25 mouse cellular contexts compared by ENCODE assay signal in genomic region chr5:122541871-122542270, GRCm38 (mm10).
"Had no signal": no experiment of that assay in that cellular context is flagged by ENCODE, and none has a peak within 500 bp of the region (broad histone marks: within the 10 kb centered on the region; RNA-seq: fewer than 3 reads in every experiment).

No protein-coding gene starts in this region.

- DNase-seq: gastrocnemius, adult 2 months; gastrocnemius, postnatal 10 days; gastrocnemius, postnatal 25 days; heart, adult 2 months; heart, postnatal 14 days; heart, postnatal 36 days; kidney, adult 11 months; kidney, adult 2 months; kidney, adult 9 months; kidney, postnatal 14 days; kidney, postnatal 36 days; layer of hippocampus, postnatal 36 days; left cerebral cortex, postnatal 4 days; liver, embryonic 13.5 days had no signal

- H3K36me3 ChIP-seq: heart, embryonic 15.5 days; liver, embryonic 13.5 days had no signal

- H3K27ac ChIP-seq: heart, adult 2 months; hindbrain, embryonic 13.5 days; hindbrain, embryonic 15.5 days; hindbrain, postnatal 0 days; kidney, embryonic 15.5 days; kidney, postnatal 0 days; limb, embryonic 13.5 days; limb, embryonic 15.5 days; liver, embryonic 13.5 days had no signal

- H3K9me3 ChIP-seq: heart, embryonic 13.5 days; heart, embryonic 15.5 days; hindbrain, embryonic 13.5 days; hindbrain, embryonic 15.5 days; kidney, embryonic 15.5 days; limb, embryonic 13.5 days; limb, embryonic 15.5 days; liver, embryonic 13.5 days had no signal

- H3K9ac ChIP-seq: heart, embryonic 13.5 days; heart, embryonic 15.5 days; hindbrain, embryonic 13.5 days; hindbrain, embryonic 15.5 days; kidney, embryonic 15.5 days; limb, embryonic 13.5 days; limb, embryonic 15.5 days; liver, embryonic 13.5 days had no signal

- ATAC-seq: hindbrain, postnatal 0 days; intestine, embryonic 16.5 days had no signal

- H3K27me3 ChIP-seq: heart, embryonic 13.5 days; heart, embryonic 15.5 days; hindbrain, embryonic 13.5 days; hindbrain, embryonic 15.5 days; kidney, embryonic 15.5 days; limb, embryonic 13.5 days; limb, embryonic 15.5 days; liver, embryonic 13.5 days had no signal

- H3K4me1 ChIP-seq: hindbrain, embryonic 13.5 days; hindbrain, embryonic 15.5 days; kidney, embryonic 15.5 days; limb, embryonic 13.5 days; limb, embryonic 15.5 days had no signal

- H3K4me3 ChIP-seq: gastrocnemius, adult 2 months; heart, adult 2 months; heart, embryonic 13.5 days; heart, embryonic 15.5 days; hindbrain, embryonic 13.5 days; hindbrain, embryonic 15.5 days; kidney, embryonic 15.5 days; limb, embryonic 13.5 days; limb, embryonic 15.5 days; liver, embryonic 13.5 days had no signal

- H3K4me2 ChIP-seq: heart, embryonic 11.5 days; heart, embryonic 13.5 days; heart, embryonic 15.5 days; hindbrain, embryonic 13.5 days; hindbrain, embryonic 15.5 days; kidney, embryonic 15.5 days; limb, embryonic 13.5 days; limb, embryonic 15.5 days; liver, embryonic 13.5 days had no signal
